15 mouse cellular contexts compared by ENCODE assay signal in the genomic region with DNA sequence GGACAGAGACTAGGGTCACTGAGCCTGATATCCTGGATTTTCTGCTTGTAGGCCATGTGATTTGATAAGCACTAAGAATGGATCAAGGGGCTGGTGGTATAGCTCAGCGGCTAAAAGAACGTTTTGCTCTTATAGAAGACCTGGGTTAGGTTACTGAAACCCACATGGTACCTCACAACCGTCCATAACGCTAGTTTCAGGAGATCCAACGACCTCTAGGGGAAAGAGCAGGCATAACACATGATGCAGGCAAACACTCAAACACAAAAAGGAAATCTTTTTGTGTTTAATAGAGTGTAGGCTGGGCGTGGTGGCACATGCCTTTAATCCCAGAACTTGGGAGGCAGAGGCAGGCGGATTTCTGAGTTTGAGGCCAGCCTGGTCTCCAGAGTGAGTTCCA.
"Had no signal": no experiment of that assay in that cellular context is flagged by ENCODE, and none has a peak within 500 bp of the region (broad histone marks: within the 10 kb centered on the region; RNA-seq: fewer than 3 reads in every experiment).

No protein-coding gene starts in this region.

- H3K9me3 ChIP-seq: intestine, embryonic 15.5 days; liver, embryonic 15.5 days; lung, embryonic 15.5 days; neural tube, embryonic 12.5 days; stomach, embryonic 15.5 days had no signal

- ATAC-seq: intestine, embryonic 15.5 days had no signal

- H3K4me3 ChIP-seq: intestine, embryonic 15.5 days; limb, embryonic 13.5 days; liver, embryonic 15.5 days; lung, embryonic 15.5 days; myocyte; neural tube, embryonic 12.5 days; stomach, embryonic 15.5 days had no signal

- H3K27me3 ChIP-seq: intestine, embryonic 15.5 days; limb, embryonic 13.5 days; lung, embryonic 15.5 days; neural tube, embryonic 12.5 days; stomach, embryonic 15.5 days had no signal

- H3K4me1 ChIP-seq: neural tube, embryonic 12.5 days; stomach, embryonic 15.5 days had no signal

- H3K4me2 ChIP-seq: intestine, embryonic 15.5 days; limb, embryonic 13.5 days; liver, embryonic 15.5 days; lung, embryonic 15.5 days; neural tube, embryonic 12.5 days; stomach, embryonic 15.5 days had no signal

- DNase-seq: kidney, adult 18-20 months; kidney, postnatal 14 days; layer of hippocampus, adult 9-11 months; layer of hippocampus, postnatal 36 days; left cerebral cortex, postnatal 4 days; midbrain, embryonic 14.5 days; thymus, adult 2 months; thymus, postnatal 25 days had no signal

- H3K36me3 ChIP-seq: intestine, embryonic 15.5 days; limb, embryonic 13.5 days; liver, embryonic 15.5 days; lung, embryonic 15.5 days; neural tube, embryonic 12.5 days; stomach, embryonic 15.5 days had no signal

- H3K9ac ChIP-seq: intestine, embryonic 15.5 days; limb, embryonic 13.5 days; lung, embryonic 15.5 days; neural tube, embryonic 12.5 days; stomach, embryonic 15.5 days had no signal

- H3K27ac ChIP-seq: intestine, embryonic 15.5 days; limb, embryonic 13.5 days; liver, embryonic 15.5 days; lung, embryonic 15.5 days; neural tube, embryonic 12.5 days; stomach, embryonic 15.5 days had no signal
